Comparison of ENCODE assay signal across 14 mouse cellular contexts in the genomic region with DNA sequence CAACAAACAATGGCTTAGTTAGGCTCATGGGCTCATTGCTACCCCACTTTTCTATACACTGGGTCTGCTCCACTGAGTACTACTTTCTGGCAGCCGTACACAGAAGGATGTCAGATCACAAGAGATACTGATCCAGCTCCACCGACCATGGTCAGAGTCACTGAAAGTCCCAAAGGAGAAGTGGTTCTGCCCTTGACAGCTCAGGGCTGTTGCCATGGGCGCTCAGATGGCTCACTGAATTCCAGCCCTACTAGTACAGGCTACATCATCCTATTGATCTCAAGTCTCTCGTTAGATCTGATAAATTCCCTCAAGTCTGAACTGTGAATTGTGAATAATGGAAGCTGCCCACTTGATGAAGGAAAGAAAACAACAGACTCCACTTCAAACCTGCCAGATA.
"Had no signal": no experiment of that assay in that cellular context is flagged by ENCODE, and none has a peak within 500 bp of the region (broad histone marks: within the 10 kb centered on the region; RNA-seq: fewer than 3 reads in every experiment).

No protein-coding gene starts in this region.

- H3K27ac ChIP-seq: limb, embryonic 12.5 days; liver, embryonic 13.5 days; lung, embryonic 15.5 days; macrophage had no signal

- ATAC-seq: liver, postnatal 0 days had no signal

- H3K4me3 ChIP-seq: limb, embryonic 12.5 days; liver, embryonic 13.5 days; lung, embryonic 15.5 days; megakaryocyte, embryonic 14.5 days; myocyte had no signal

- DNase-seq: kidney, adult 8-10 months; kidney, postnatal 25 days; layer of hippocampus, adult 9-11 months; liver; liver, embryonic 13.5 days; liver, postnatal 0 days; lung, postnatal 14 days; thymus, adult 2 months; thymus, postnatal 25 days had no signal
